Mouse (Mus musculus) small intestine, adult 2 months (tissue): ENCODE results near the gene Npff. TPM values are rescaled to one million over a fixed set of nuclear protein-coding genes. Genes with fewer than 3 reads are reported as not detected.

Experiments used
- H3K27ac ChIP-seq: fragments of 200-500 bp; 2 replicates; pipeline ENCODE4 v1.5.1; 2012; ENCODE audit warnings: low read depth, low read length, control low read depth, inconsistent platforms; ENCODE audit not compliant: insufficient read depth
- H3K27me3 ChIP-seq: fragments of 200-500 bp; 2 replicates; pipeline ENCODE4 v1.6.1; 2012; ENCODE audit warnings: mild to moderate bottlenecking, moderate library complexity, low read length, inconsistent platforms; ENCODE audit not compliant: control insufficient read depth, insufficient read depth
- H3K36me3 ChIP-seq: fragments of 200-500 bp; 2 replicates; pipeline ENCODE4 v1.6.1; 2012; ENCODE audit warnings: mild to moderate bottlenecking, low read length, control low read depth, inconsistent platforms; ENCODE audit not compliant: control insufficient read depth, insufficient read depth
- H3K4me1 ChIP-seq: fragments of 200-500 bp; 2 replicates; pipeline ENCODE4 v1.6.1; 2012; ENCODE audit warnings: low read length, inconsistent platforms, mixed read lengths; ENCODE audit not compliant: control insufficient read depth, insufficient read depth, insufficient read length
- H3K4me3 ChIP-seq: fragments of 200-500 bp; 2 replicates; pipeline ENCODE4 v1.5.1; 2012; ENCODE audit warnings: low read depth, mild to moderate bottlenecking, control low read depth, inconsistent platforms, low read length, moderate library complexity
- CTCF ChIP-seq: fragments of 200-500 bp; IDR thresholded peaks from 2 replicates; pipeline ENCODE4 v1.5.1; 2012; ENCODE audit warnings: low read depth, mild to moderate bottlenecking, control low read depth, inconsistent platforms, low read length, moderate library complexity, mixed read lengths; ENCODE audit not compliant: insufficient replicate concordance, insufficient read length; ENCODE audit errors: extremely low read depth
- POLR2A ChIP-seq: fragments of 200-500 bp; IDR thresholded peaks from 2 replicates; pipeline ENCODE4 v1.6.1; 2012; ENCODE audit warnings: low read depth, mild to moderate bottlenecking, control low read depth, inconsistent platforms, low read length, moderate library complexity
- WGBS: fragments of 180-500 bp; shearing (Covaris S2); methylation state at CpG from one replicate; pipeline ENCODE4 v1.1.7; 2018; 5-methylcytosine and 5-hydroxymethylcytosine counted together
- polyA plus RNA-seq: library from polyadenylated mRNA; depleted of rRNA; stranded (reverse); fragments of >200 nt; gene quantifications from 2 replicates; pipeline ENCODE4 v1.2.3, GENCODE M21; 2012

Gene Npff
- polyA plus RNA-seq, 1 experiment, result 2.7 TPM

- 91% methylated on average over 3 of the region's 3 CpGs for WGBS
Measured at GRCm38 (mm10) chr15:102532106-102532900, 7.6 kb upstream of the Npff start.

GRCm38 (mm10) chr15:102531586-102531985, 6.8 kb upstream of the Npff start:
- TF ChIP-seq CTCF, result no peak
- no peak overlapping the region for H3K4me3 ChIP-seq
- no peaks in the 10 kb centered on the region for H3K27me3 ChIP-seq
- peaks cover 55% of the 10 kb centered on the region for H3K36me3 ChIP-seq
- 91% methylated on average over 4 of the region's 4 CpGs for WGBS
- H3K27ac ChIP-seq, result no peak overlapping the region
- peaks cover 3% of the 10 kb centered on the region; the same call in 1 of the 2 replicates for H3K4me1 ChIP-seq

More at GRCm38 (mm10) chr15:102532106-102532900, 7.6 kb upstream of the Npff start:
- Histone ChIP-seq H3K4me3 (no peak overlapping the region), H3K27me3 (no peaks in the 10 kb centered on the region), H3K36me3 (peaks cover 58% of the 10 kb centered on the region), H3K27ac (no peak overlapping the region), H3K4me1 (peaks cover 3% of the 10 kb centered on the region; the same call in 1 of the 2 replicates)
- TF ChIP-seq CTCF, result no peak
- no peak for TF ChIP-seq POLR2A

- TF ChIP-seq POLR2A (no peak), CTCF (no peak)
- Histone ChIP-seq H3K27ac (peak overlapping the region; percentile 20; the same call in 1 of the 2 replicates), H3K4me3 (no peak overlapping the region), H3K36me3 (peaks cover 50% of the 10 kb centered on the region), H3K4me1 (peaks cover 3% of the 10 kb centered on the region; the same call in 1 of the 2 replicates), H3K27me3 (no peaks in the 10 kb centered on the region)
- WGBS, result 68% methylated on average over 4 of the region's 4 CpGs
Measured at GRCm38 (mm10) chr15:102530566-102530965, 5.8 kb upstream of the Npff start.

GRCm38 (mm10) chr15:102528396-102528795, 3.7 kb upstream of the Npff start:
- Histone ChIP-seq H3K4me3 (no peak overlapping the region), H3K27me3 (no peaks in the 10 kb centered on the region), H3K4me1 (peaks cover 3% of the 10 kb centered on the region; the same call in 1 of the 2 replicates), H3K36me3 (peaks cover 45% of the 10 kb centered on the region), H3K27ac (no peak overlapping the region)
- TF ChIP-seq POLR2A, result no peak
- no peak for TF ChIP-seq CTCF
- WGBS, result 98% methylated on average over 1 of the region's 1 CpGs

- Histone ChIP-seq H3K36me3 (peaks cover 44% of the 10 kb centered on the region), H3K4me3 (no peak overlapping the region), H3K4me1 (peaks cover 3% of the 10 kb centered on the region; the same call in 1 of the 2 replicates), H3K27ac (no peak overlapping the region), H3K27me3 (no peaks in the 10 kb centered on the region)
- TF ChIP-seq POLR2A (no peak), CTCF (peak; percentile 31; the same call in 1 of the 2 replicates)
- WGBS, result 77% methylated on average over 3 of the region's 3 CpGs
Measured at GRCm38 (mm10) chr15:102527936-102528335, 3.2 kb upstream of the Npff start.

- no peak overlapping the region for H3K27ac ChIP-seq
- peaks cover 3% of the 10 kb centered on the region; the same call in 1 of the 2 replicates for H3K4me1 ChIP-seq
- WGBS, result 84% methylated on average over 6 of the region's 6 CpGs
- TF ChIP-seq CTCF (no peak), POLR2A (no peak)
- no peaks in the 10 kb centered on the region for H3K27me3 ChIP-seq
- peaks cover 38% of the 10 kb centered on the region for H3K36me3 ChIP-seq
- no peak overlapping the region for H3K4me3 ChIP-seq
Measured at GRCm38 (mm10) chr15:102526111-102527002, 1.6 kb upstream of the Npff start.
